Mouse (Mus musculus): ENCODE results near the gene Kdm2a. TPM values are rescaled to one million over a fixed set of nuclear protein-coding genes. Genes with fewer than 3 reads are reported as not detected.
A peak's percentile ranks its signal among the peaks of the same experiment; 100 is the strongest.

The Kdm2a gene
- polyA plus RNA-seq, 1 experiment from 2014 or later: 42.0 TPM

DNA sequence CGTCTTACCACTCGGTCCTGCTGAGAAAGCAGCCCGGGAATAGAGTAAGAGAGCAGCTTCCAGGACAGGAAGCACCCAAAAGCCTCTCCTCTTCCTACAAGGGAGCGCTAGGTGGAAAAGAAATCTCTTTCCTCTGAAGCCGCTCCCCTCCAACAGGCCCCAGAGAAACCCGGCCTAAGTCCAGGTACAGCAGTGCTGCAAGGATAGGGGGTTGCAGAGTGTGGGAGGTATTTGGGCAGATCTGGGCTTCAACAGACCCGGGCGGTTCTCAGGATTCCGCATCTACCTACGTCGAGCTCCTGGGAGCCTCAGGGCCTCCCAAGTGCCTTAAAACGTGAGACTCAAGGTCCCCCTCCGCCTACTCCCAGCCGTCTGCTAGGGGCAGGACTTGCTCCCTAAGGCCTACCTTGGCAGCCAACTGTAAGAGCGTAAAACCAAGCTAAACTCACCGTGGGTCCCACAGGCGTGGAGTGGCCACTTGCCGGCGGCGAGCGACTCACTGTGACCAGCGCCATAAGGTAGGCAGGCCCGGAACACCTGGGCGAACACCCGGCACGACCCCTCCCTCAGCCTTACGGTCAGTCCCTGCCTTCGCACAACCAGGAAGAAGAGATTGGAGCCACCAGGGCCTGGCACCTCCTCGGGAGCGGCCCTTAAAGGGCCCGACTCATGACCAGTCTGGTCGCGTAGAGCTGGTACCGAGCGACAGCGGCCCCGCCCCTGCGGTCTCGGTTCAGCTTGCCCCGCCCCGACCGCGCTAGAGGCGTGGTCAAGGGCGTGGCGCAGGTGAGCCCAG, 129.3 kb downstream of the Kdm2a start, which contains the start of gene Ssh3:
Ssh3 (minus strand) TSS at position 615 of the 796 bp plus-strand sequence.
- Histone ChIP-seq H3K4me2 (peak within 1 kb of the TSS; percentile 44), H3K9me3 (ENCODE audit: control insufficient read depth, low read length) (no peaks in the 10 kb centered on the region), H3K4me3 (ENCODE audit: low read depth, low read length) (peak within 1 kb of the TSS; percentile 23), H3K27me3 (ENCODE audit: control insufficient read depth, insufficient read depth, low read length) (peaks cover 15% of the 10 kb centered on the region; the same call in 1 of the 2 replicates), H3K4me1 (ENCODE audit: control insufficient read depth, insufficient read depth, low read length) (no peaks in the 10 kb centered on the region; the same call in 1 of the 2 replicates), H3K36me3 (ENCODE audit: control insufficient read depth, insufficient read depth, low read length) (no peaks in the 10 kb centered on the region), H3K27ac (ENCODE audit: low read depth, low read length) (no peak within 1 kb of the TSS), H3K9ac (ENCODE audit: low read length) (peak within 1 kb of the TSS; percentile 35)
- WGBS: 7% methylated on average over 46 of the region's 46 CpGs
- ATAC-seq (ENCODE audit: low FRiP score) (0 out of 2 replicates have a peak, but pooled peaks have one; percentile 33), DNase-seq (ENCODE audit: low spot score, missing footprints) (no peak)

DNA sequence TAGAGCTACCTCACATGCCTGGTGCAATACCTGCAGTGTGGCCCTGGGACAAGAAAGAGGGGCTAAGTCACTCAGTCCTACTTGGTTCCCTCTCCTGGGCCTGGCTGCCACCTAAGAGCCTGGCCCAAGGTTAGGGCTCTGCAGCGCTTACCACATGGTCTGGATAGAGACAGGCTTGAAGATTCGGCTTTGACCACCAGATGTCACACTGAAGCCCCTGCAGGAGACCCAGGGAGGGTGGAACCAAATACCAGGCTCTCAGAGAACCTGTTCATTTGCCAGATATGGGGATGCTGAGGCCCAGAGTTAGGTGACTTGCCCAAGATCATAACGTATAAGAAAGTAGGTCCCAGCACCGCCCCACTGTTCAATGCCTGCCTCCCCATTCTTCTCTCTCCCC, 132.1 kb downstream of the Kdm2a start:
- peaks cover 15% of the 10 kb centered on the region; the same call in 1 of the 2 replicates for H3K27me3 ChIP-seq (ENCODE audit: control insufficient read depth, insufficient read depth, low read length)
- H3K36me3 ChIP-seq (ENCODE audit: control insufficient read depth, insufficient read depth, low read length): no peaks in the 10 kb centered on the region
- H3K27ac ChIP-seq (ENCODE audit: low read depth, low read length): no peak overlapping the region
- H3K4me3 ChIP-seq (ENCODE audit: low read depth, low read length): no peak overlapping the region
- 76% methylated on average over 4 of the region's 4 CpGs for WGBS
- no peak for ATAC-seq (ENCODE audit: low FRiP score)
- no peak overlapping the region for H3K9ac ChIP-seq (ENCODE audit: low read length)
- H3K9me3 ChIP-seq (ENCODE audit: control insufficient read depth, low read length): no peaks in the 10 kb centered on the region
- no peak for DNase-seq (ENCODE audit: low spot score, missing footprints)
- H3K4me1 ChIP-seq (ENCODE audit: control insufficient read depth, insufficient read depth, low read length): no peaks in the 10 kb centered on the region; the same call in 1 of the 2 replicates
- no peak overlapping the region for H3K4me2 ChIP-seq

Other genes starting within 250 kb of the Kdm2a start
- gene Coro1b, start 249.7 kb downstream of the Kdm2a start, polyA plus RNA-seq (2014; fragmentation: Nextera tagmentation; extraction: Ambion mirVana): 105 and 127 TPM in 2 replicates
- 0.75 and 1.7 TPM in 2 replicates for gene Ptprcap, start 244.7 kb downstream of the Kdm2a start, polyA plus RNA-seq (2014; fragmentation: Nextera tagmentation; extraction: Ambion mirVana)
- gene Rps6kb2, start 234.9 kb downstream of the Kdm2a start, polyA plus RNA-seq (2014; fragmentation: Nextera tagmentation; extraction: Ambion mirVana): 35.4 and 46.8 TPM in 2 replicates
- gene Carns1, start 222.8 kb downstream of the Kdm2a start, polyA plus RNA-seq (2014; fragmentation: Nextera tagmentation; extraction: Ambion mirVana): 2.5 and 2.9 TPM in 2 replicates
- gene Tbc1d10c, start 207.0 kb downstream of the Kdm2a start, polyA plus RNA-seq (2014; fragmentation: Nextera tagmentation; extraction: Ambion mirVana): 0.29 and 1.5 TPM in 2 replicates
- 874 and 929 TPM in 2 replicates for gene Ppp1ca, start 206.2 kb downstream of the Kdm2a start, polyA plus RNA-seq (2014; fragmentation: Nextera tagmentation; extraction: Ambion mirVana)
- 42.4 and 43.5 TPM in 2 replicates for gene Rad9a, start 196.6 kb downstream of the Kdm2a start, polyA plus RNA-seq (2014; fragmentation: Nextera tagmentation; extraction: Ambion mirVana)
- 0.31 and 0.32 TPM in 2 replicates for gene Clcf1, start 184.0 kb downstream of the Kdm2a start, polyA plus RNA-seq (2014; fragmentation: Nextera tagmentation; extraction: Ambion mirVana)
- not detected in 2 replicates for gene AC109138.7, start 183.9 kb downstream of the Kdm2a start, polyA plus RNA-seq (2014; fragmentation: Nextera tagmentation; extraction: Ambion mirVana)
- gene Pold4, start 166.4 kb downstream of the Kdm2a start, polyA plus RNA-seq (2014; fragmentation: Nextera tagmentation; extraction: Ambion mirVana): 12.2 and 12.6 TPM in 2 replicates
- 2.1 and 2.3 TPM in 2 replicates for gene Ssh3, start 129.1 kb downstream of the Kdm2a start, polyA plus RNA-seq (2014; fragmentation: Nextera tagmentation; extraction: Ambion mirVana)
- 8.5 and 8.8 TPM in 2 replicates for gene Ankrd13d, start 115.1 kb downstream of the Kdm2a start, polyA plus RNA-seq (2014; fragmentation: Nextera tagmentation; extraction: Ambion mirVana)
- 13.2 and 16.5 TPM in 2 replicates for gene Grk2, start 92.1 kb downstream of the Kdm2a start, polyA plus RNA-seq (2014; fragmentation: Nextera tagmentation; extraction: Ambion mirVana)
- 10.9 and 11.1 TPM in 2 replicates for gene Rhod, start 41.1 kb upstream of the Kdm2a start, polyA plus RNA-seq (2014; fragmentation: Nextera tagmentation; extraction: Ambion mirVana)
- 0.62 and 1.0 TPM in 2 replicates for gene Syt12, start 79.2 kb upstream of the Kdm2a start, polyA plus RNA-seq (2014; fragmentation: Nextera tagmentation; extraction: Ambion mirVana)
- not detected in 2 replicates for gene 2010003K11Rik, start 100.3 kb upstream of the Kdm2a start, polyA plus RNA-seq (2014; fragmentation: Nextera tagmentation; extraction: Ambion mirVana)
- 13.8 and 14.0 TPM in 2 replicates for gene Pcx, start 112.2 kb upstream of the Kdm2a start, polyA plus RNA-seq (2014; fragmentation: Nextera tagmentation; extraction: Ambion mirVana)
- gene Lrfn4, start 217.4 kb upstream of the Kdm2a start, polyA plus RNA-seq (2014; fragmentation: Nextera tagmentation; extraction: Ambion mirVana): 7.5 and 7.6 TPM in 2 replicates
- 61.0 and 68.7 TPM in 2 replicates for gene Rce1, start 227.4 kb upstream of the Kdm2a start, polyA plus RNA-seq (2014; fragmentation: Nextera tagmentation; extraction: Ambion mirVana)